Mouse (Mus musculus) T-helper 2 cell (primary cell): ENCODE data around the gene Gpx8.
"Not testable (repeated sequence)": the region's sequence is repeated elsewhere in the genome, so short reads cannot be mapped to it uniquely, and the experiment has no call there.

Experiments used
- in situ Hi-C: fragments of 300-600 bp; cut with MboI, MseI; formaldehyde crosslinking; loops from one replicate; pipeline ENCODE4 v1.15.1; 2025; ENCODE audit warnings: high pct_unique_total_duplicates

Gene Gpx8

DNA sequence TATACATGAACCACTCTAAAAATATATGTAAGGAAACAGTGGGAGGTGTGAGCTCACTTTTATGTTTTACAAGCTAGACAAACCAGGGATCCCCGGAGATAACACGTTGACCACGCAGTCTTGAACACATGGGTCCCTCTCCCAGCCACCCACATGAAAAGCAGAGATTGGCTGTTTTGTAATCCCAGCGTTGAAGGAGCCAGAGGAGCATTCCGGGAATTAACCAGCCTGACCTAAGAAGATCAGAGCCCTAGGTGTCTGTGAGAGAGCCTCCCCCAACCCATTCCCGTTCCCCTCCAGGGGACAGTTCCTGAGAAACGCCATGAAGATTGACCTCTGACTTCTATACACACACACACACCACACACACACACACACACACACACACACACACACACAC, 14.9 kb downstream of the Gpx8 start:
- in situ Hi-C loops, result loop anchor here (5.0 to 10.0 kb wide), 2 partner anchors 109 to 367 kb away; partner anchors contain the start of gene Slc38a9

DNA sequence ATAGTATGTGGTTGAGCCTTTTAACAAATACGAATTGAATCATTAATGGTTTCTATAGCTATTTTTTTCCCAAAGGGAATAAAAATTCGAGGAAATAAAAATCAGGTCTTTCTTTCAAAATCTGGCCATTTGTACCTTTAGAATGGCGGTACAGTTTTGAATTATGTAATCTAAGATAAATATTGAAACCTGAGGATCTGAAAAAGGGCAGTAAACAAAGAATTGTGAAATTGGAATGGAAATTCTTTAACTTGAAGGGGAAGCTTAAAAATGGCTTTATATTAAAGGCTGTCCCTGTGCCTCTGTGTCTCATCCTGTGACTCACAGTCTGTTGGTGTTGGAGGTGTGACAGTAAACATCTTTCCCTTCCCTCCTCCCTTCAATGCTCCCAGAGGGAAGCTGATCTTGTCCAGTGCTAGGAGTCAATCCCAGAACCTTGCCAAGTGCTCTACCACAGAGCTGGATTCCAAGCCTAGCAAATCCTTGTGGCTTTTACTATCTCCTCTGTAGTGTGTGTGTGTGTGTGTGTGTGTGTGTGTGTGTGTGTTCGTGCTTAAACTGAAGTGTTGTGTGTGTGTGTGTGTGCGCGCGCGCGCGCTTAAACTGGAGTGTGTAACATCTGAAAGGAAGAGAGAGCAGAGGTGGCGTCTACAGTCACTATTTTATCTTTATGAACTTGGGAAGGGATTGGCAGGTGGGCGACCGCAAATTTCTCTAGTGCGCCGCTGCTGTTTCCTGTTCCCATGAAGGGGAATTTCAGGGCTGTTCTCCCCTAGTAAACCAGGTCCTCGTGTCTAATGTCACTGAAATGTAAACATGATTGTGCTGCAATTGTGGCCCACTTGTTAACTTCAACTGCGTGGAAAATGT, 22.7 kb downstream of the Gpx8 start:
- in situ Hi-C loops, result no loop called here

DNA sequence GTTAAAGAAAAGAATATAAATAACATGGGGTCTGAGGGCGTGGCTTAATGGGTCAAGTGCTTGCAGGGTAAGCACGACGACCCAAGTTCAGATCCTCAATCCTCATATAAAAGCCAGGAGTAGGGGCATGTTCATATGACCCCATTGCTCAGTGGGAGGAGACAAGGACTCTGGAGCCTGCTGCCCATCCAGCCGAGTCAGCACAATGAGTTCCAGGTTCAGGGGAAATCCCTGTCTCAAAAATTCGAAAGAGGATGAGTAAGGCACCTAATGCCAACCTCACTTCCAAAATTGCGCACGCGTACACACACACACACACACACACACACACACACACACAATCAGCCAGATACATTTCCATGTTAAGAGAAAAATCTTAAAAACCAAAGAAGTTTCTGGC, 23.7 kb downstream of the Gpx8 start:
- in situ Hi-C loops, result no loop called here

DNA sequence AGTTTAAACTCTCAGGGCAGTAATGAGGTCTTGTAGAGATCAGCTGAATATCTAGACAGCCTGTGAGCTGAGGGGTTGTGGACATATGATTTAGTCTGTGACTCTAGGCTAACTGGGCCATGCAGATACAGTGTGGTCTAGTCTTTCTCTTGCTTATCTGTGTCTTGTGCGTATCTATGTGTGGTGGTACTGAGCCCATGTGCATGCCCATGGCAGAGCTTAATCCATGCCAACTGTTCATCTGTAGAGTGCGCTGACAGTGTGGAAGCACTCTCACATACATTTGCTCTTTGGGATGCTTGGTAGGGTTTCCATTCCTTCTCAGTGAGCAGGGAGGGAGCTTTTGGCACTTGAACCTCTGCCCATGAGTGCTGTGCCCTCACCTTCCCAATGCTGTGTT, 24.7 kb downstream of the Gpx8 start:
- in situ Hi-C loops, result no loop called here

DNA sequence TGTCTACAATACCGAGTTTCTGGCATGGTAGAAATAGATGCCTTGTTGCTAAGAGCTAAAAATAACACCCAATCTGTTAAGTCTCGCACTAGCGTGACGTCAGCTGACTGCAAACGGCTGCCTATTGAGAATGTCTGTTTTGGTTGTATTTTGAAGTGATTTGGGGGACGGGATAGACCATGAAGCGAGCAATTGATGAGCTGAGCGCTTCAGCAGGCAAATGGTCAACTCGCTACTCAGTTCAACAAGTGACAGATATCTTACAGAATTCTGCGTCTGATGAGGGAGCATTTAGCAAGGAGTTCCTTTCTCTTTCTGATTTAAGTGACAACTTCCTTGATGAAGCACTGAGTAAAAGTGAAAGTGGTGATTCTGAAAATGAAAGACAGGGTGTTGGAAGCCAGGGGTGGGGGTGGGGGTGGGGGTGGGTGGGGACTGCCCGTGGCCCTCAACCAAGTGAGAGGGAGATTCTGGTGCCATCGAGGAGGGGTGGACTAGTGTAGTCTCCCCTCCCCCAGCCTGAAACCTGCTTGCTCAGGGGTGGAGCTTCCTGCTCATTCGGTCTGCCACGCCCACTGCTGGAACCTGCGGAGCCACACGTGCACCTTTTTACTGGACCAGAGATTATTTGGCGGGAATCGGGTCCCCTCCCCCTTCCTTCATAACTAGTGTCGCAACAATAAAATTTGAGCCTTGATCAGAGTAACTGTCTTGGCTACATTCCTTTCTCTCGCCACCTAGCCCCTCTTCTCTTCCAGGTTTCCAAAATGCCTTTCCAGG, 32.8 kb downstream of the Gpx8 start:
- in situ Hi-C loops, result not testable (repeated sequence)

DNA sequence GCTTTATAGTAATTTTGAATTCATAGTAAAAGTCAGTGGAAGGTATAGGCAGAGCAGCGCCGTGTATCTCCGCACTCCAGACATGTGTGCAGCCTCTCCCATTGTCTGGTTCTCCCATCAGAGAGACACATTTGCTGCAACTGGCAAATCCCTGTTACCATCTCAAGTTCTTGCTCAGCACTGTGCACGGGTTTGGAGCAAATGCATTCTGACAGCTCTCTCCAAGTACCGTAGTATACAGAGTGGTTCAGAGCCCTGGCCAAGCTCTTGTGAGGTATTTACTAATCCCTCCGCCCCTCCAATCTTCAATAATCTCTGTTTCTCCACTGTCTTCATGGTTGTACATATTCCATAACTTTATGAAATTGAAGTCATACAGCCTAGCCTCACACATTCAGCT, 33.5 kb downstream of the Gpx8 start:
- in situ Hi-C loops, result no loop called here

DNA sequence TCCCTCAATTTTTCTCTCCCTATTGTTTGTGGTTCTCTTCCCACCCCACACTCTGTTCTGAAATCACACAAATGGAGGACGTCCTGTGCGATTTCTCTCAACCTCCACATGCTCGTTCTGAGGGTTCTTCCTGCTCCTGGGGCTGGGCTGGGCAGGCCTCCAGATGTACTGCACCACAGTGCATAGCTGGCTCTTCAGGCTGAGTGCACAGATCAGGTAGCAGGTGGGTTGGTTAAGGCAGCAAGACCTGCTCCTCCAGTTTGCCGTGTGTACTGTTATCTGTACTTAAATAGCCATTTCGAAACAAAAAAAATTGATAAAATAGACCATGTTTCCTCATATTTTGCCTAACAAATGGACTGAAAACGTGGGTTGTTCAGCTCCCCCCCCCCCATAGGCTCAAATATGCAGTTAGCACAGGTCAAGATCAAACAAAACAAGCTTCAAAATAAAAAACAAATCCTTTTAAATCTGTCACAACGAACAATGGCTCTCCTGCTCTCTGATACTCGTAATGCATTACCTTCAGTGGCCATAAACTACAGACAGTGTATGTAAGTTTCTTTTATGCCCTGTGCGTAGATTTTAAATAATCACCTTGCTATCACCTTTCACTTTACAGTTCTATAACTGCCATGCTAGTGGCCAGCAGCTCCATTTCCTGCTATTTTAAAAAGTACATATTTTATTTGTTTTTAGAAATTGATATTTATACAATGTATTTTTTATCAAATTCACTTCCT, 45.5 kb downstream of the Gpx8 start:
- in situ Hi-C loops, result no loop called here

DNA sequence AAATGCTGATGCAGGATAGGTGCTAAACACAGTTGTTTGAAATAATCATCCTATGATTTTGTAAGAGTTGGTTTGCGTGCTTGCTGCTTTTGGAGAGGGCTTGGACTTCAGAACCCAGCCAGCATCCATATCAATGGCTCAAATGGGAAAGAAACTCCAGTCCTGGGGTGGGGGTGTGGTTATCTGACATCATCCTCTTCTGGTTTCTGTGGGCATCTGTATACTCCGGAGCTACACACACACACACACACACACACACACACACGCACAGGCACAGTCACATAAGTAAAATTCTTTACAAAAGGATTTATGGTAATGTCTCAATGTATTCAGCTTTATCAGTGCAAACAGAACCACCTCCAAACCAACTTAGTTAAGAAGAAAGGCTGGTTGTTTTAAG, 46.1 kb downstream of the Gpx8 start:
- in situ Hi-C loops, result no loop called here

DNA sequence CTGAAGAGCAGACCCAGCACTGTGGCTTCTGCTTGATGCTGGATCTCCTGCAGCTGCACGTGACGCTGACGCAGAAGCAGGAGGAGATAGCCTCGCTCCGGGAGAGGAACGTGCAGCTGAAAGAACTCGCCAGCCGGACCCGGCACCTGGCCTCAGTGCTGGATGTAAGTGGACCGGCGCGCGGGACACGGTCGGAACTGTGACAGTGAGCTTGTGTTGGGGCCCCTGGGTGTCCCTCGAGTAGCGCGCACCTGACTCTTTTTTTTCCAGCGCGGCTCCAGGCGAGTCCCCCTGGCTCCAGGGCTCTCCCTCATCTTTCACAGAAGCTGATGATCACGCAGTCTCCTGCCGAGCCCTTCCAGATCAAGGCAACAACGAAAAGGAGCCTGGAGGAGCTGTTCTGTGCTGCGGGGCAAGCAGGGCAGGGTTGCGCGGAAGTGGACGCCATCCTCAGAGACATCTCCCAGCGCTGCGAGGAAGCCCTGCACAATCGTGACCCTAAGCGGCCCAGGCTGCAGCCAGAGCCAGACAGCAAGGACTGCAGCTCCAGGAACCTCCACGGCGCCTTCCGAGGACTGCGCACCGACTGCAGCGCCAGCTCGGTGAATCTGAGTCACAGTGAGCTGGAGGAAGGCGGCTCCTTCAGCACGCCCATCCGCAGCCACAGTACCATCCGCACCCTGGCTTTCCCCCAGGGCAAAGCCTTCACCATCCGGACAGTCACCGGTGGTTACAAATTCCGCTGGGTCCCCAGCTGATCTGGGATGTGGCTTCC, 47.6 kb downstream of the Gpx8 start:
- in situ Hi-C loops, result no loop called here

DNA sequence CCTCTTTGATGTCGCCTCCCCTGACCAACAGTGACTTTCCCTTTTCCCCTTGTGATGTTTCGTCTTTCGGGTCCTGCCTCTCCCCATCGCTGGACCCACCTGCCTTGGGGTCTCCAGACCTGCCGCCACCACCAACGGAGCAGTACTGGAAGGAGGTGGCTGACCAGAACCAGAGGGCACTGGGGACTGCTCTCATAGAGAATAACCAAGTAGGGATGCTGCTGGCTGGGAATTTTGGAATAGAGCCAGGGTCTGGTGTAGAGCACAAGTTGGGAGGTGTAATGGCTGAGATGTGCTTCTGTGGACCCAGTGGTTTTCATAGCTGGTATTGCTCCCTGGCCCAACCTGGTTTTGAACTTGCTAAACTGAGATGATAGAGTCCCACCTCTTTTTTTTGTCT, 48.8 kb downstream of the Gpx8 start:
- in situ Hi-C loops, result no loop called here

DNA sequence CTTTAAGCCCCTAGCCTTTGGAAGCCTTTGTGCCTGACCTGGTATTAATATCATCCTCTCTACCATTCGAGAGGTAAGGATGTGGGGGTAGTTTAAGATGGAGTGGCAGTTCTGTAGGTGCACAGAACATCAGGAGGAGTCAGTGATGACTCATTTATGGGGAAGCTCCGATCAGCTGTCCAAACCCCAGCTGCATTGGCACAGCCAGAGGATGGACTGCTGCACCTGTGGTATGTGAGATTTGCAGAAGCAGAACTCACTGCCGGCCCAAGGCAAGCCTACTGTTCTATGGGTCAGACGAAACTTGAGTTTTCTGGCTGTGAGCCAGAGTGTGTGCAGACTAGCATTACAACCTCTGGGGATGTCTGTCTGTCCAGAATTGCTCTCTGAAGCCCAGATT, 49.8 kb downstream of the Gpx8 start:
- in situ Hi-C loops, result no loop called here

DNA sequence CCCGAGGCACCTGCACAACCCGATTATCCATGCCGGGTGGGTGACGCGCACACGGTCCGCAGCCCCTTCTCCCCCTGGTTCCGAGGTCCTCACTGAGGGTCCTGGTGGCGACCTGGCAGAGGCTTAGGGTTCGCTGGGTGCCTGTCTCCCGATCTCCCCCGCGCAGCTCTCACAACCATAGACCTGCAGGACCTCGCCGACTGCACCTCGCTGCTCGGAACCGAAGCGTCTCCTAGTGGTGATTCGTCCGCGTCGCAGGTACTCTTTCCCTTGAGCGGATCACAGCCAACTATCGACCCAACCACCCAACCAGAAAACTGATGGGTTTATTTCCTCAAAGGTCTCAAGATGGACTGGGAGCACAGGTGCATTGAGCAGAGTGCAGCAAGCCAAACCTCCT, 52.0 kb downstream of the Gpx8 start:
- in situ Hi-C loops, result loop anchor here (5.0 kb wide), 1 partner anchor 43 kb away; the partner anchor contains the start of gene Cdc20b

DNA sequence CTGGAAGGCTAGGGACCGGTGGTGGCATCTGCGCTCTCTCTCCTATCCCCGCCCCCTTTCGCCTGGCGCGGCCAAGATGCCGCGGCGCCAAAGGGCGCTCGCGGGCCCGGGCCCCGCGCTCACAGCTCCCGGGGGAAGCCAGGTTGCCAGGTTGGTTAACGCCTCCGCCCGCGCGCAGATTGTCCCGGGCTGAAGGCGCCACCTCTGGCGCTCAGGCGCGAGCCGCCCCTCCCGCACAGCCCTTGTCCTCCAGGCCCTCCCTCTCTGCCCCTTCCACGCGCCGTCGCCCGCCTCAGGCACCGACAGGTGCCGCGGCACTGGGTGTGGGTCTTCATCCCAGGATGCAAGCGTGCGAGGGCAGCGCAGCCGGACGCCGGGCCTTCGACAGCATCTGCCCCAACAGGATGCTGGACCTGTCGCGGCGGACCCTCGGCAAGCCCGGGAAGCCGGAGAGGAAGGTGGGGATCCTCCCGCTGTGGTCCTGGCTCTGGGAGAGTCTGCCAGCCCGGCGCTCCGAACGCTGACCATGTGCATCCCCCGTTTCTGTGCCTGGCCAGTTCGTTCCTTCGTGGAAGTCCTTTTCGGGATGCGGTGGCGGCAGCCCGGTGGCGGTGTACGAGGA, 52.6 kb downstream of the Gpx8 start, which contains the start of gene Mcidas:
TSS of gene Mcidas (plus strand) at position 315 of the 622 bp plus-strand sequence.
- in situ Hi-C loops, result loop anchor here (5.0 kb wide), 1 partner anchor 44 kb away; the partner anchor contains the start of gene Cdc20b
